Mouse (Mus musculus) bone marrow, adult 2 months (tissue): ENCODE results near the gene Ttc7.

Experiments
- CTCF ChIP-seq: fragments of 200-500 bp; IDR thresholded peaks from 2 replicates; pipeline ENCODE4 v1.5.1; 2011; ENCODE audit warnings: low read length, control low read depth; ENCODE audit not compliant: control insufficient read depth, insufficient read depth
- POLR2A ChIP-seq: fragments of 200-500 bp; IDR thresholded peaks from 2 replicates; pipeline ENCODE4 v1.6.1; 2011; ENCODE audit warnings: low read depth, mild to moderate bottlenecking, control low read depth, low read length, borderline replicate concordance; ENCODE audit not compliant: control insufficient read depth

GRCm38 (mm10) chr17:87357506-87357905, 74.8 kb downstream of the Ttc7 start:
- TF ChIP-seq CTCF (no peak), POLR2A (no peak)
